Mouse (Mus musculus) kidney, postnatal 10 days (tissue): ENCODE measurements around the gene Lrrc63.
"Not testable (repeated sequence)": the region's sequence is repeated elsewhere in the genome, so short reads cannot be mapped to it uniquely, and the experiment has no call there.

Experiments used
- DNase-seq: peaks from one replicate; pipeline ENCODE4 v3.0.0; 2021; ENCODE audit warnings: mixed read lengths

The Lrrc63 gene

GRCm38 (mm10) chr14:75130501-75131318, at the start of gene Lrrc63, which contains the start of gene Lcp1:
Gene Lrrc63 (minus strand): TSS chr14:75130881.
Gene Lcp1 (plus strand): TSS chr14:75131101.
- DNase-seq, result peak; percentile 88

- DNase-seq, result no peak
Observed at GRCm38 (mm10) chr14:75179255-75179963, 48.7 kb upstream of the Lrrc63 start.

- no peak for DNase-seq
Observed at GRCm38 (mm10) chr14:75178801-75179211, 48.1 kb upstream of the Lrrc63 start.

GRCm38 (mm10) chr14:75178384-75178793, 47.7 kb upstream of the Lrrc63 start:
- no peak for DNase-seq

- no peak for DNase-seq
Observed at GRCm38 (mm10) chr14:75177400-75177799, 46.7 kb upstream of the Lrrc63 start.

- peak; percentile 20 for DNase-seq
Observed at GRCm38 (mm10) chr14:75176425-75177045, 45.9 kb upstream of the Lrrc63 start.

- no peak for DNase-seq
Observed at GRCm38 (mm10) chr14:75175781-75176180, 45.1 kb upstream of the Lrrc63 start.

GRCm38 (mm10) chr14:75174731-75175555, 44.3 kb upstream of the Lrrc63 start:
- no peak for DNase-seq

- DNase-seq, result no peak
Observed at GRCm38 (mm10) chr14:75174296-75174695, 43.6 kb upstream of the Lrrc63 start.

GRCm38 (mm10) chr14:75170546-75170945, 39.9 kb upstream of the Lrrc63 start:
- DNase-seq, result no peak

- no peak for DNase-seq
Observed at GRCm38 (mm10) chr14:75168501-75168900, 37.8 kb upstream of the Lrrc63 start.

GRCm38 (mm10) chr14:75165574-75166131, 35.0 kb upstream of the Lrrc63 start:
- no peak for DNase-seq

GRCm38 (mm10) chr14:75164345-75164744, 33.7 kb upstream of the Lrrc63 start:
- no peak for DNase-seq

GRCm38 (mm10) chr14:75163866-75164265, 33.2 kb upstream of the Lrrc63 start:
- DNase-seq, result no peak

GRCm38 (mm10) chr14:75159375-75159774, 28.7 kb upstream of the Lrrc63 start:
- DNase-seq, result no peak

- DNase-seq, result no peak
Observed at GRCm38 (mm10) chr14:75154481-75154880, 23.8 kb upstream of the Lrrc63 start.

GRCm38 (mm10) chr14:75151146-75151545, 20.5 kb upstream of the Lrrc63 start:
- DNase-seq, result no peak

- DNase-seq, result no peak
Observed at GRCm38 (mm10) chr14:75150653-75151052, 20.0 kb upstream of the Lrrc63 start.

GRCm38 (mm10) chr14:75148229-75148628, 17.5 kb upstream of the Lrrc63 start:
- DNase-seq, result peak; percentile 65

GRCm38 (mm10) chr14:75147706-75148105, 17.0 kb upstream of the Lrrc63 start:
- not testable (repeated sequence) for DNase-seq

GRCm38 (mm10) chr14:75139225-75139624, 8.5 kb upstream of the Lrrc63 start:
- DNase-seq, result no peak

GRCm38 (mm10) chr14:75138503-75138902, 7.8 kb upstream of the Lrrc63 start:
- DNase-seq, result no peak
